Mouse (Mus musculus): ENCODE results near the gene Adam26a.
"Not testable (repeated sequence)": the region's sequence is repeated elsewhere in the genome, so short reads cannot be mapped to it uniquely, and the experiment has no call there.

Adam26a gene

GRCm38 (mm10) chr8:43576607-43577006 is at the start of gene Adam26a:
TSS of gene Adam26a (minus strand) at chr8:43576707.
- DNase-seq (ENCODE audit: low read depth in 2 of 2, low spot score in 2 of 2): not testable (repeated sequence)

DNA sequence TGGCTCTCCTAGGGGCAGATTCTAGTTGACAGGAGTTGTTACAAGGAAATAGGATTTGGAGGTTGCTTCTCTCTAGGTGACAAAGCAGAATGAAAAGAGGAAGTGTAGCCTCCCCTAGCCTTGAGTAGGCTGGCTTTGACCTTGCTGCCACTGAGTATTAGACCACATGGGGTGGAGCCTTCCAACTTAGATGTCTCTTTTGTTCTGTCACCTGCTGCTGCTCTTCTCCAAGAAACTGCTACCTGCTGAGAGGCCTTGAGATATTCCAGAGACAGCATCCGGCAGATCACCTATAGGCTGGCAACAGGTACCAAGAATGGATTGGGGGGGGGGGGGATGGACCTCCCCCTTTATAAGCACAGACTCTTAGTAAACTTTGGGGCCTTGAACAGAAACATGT is 39.5 kb upstream of the Adam26a start:
- no peak for DNase-seq (ENCODE audit: low read depth in 2 of 2, low spot score in 2 of 2)

DNA sequence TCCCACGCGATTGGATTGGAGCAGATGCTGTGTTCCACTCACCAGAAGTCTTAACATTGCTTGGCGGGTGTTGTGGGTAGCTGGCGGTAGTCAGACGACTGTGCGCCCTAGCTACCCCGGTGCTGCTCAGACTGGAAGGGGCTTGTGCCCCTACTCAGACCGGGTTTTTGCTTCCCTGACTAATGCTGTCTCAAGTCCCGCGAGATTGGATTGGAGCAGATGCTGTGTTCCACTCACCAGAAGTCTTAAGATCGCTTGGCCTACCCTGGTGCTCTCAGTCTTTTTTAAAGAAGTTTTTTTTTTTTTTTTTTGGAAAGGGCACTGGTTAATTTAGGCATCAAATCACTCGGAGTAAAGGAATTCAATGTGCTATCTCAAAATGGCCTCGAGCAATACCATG is 27.1 kb upstream of the Adam26a start:
- DNase-seq (ENCODE audit: low read depth in 2 of 2, low spot score in 2 of 2): not testable (repeated sequence)

DNA sequence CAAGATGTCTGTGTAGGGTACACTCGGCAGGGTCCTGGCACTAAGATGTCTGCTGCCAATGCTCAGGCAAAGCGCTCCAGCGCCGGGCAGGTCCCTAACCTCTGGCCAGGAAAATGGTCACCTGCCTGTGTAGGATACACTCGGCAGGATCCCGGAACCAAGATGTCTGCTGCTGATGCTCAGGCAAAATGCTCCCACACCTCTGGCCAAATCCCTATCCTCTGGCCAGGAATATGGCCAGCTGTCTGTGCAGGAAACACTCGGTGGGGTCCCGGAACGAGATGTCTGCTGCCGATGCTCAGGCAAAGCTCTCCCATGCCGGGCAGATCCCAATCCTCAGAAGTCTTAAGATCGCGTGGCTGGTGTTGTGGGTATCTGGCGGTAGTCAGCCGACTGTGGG is 26.7 kb upstream of the Adam26a start:
- not testable (repeated sequence) for DNase-seq (ENCODE audit: low read depth in 2 of 2, low spot score in 2 of 2)

DNA sequence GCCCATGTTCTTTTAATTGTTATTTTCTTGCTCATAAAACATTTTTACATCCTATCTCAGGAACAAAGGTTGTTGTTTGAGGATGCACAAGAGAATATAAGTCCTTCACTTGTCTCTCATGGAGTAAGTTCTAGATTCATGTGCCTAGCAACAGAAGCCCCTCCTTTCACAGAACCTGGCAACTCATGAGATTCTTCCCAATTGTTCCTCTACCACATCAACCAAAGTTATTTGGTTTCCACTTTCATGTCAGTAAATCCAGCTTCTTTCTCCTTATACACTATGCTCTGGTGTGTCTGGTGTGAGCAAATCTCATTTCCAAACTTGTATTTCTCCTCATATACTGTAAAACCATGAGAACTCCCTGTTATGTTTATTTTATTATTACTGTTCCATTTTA is 48.5 kb downstream of the Adam26a start, which contains the start of gene Adam26b:
Adam26b (minus strand) TSS at position 101 of the 400 bp plus-strand sequence.
- DNase-seq (ENCODE audit: low read depth in 2 of 2, low spot score in 2 of 2): not testable (repeated sequence)

Data from CD8-positive naive resting alpha-beta T cell, adult 2 months (primary cell).